Mouse (Mus musculus): Measurements from ENCODE around the gene Rsg1.

The Rsg1 gene

DNA sequence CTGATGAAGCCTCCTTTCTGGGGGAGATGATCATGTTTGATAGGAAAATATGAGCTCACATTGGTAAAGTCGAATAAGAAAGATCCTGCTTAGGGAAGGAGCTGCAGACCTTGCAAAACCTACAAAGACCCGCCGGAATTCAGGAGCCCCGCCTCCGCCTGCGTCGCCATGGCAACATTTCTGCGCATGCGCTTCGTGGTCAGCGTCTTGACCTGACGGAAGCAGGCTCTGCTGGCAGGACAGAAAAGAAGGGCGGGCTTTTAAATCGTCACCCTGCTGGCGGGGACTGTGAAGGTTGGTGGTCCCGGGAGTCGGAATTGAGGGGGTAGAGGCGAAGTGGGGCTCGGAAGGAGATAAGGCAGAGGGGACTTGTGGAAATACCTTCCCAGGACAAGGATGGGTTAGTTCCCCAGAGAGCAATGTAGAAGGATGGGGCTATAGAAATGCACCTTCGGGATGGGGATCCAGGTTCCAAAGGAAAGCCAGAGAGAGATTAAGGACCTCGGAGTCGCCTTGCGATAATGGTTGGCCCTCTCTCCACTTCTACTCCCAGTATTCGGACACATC lies at the start of gene Rsg1:
Gene Rsg1, plus strand, starts transcription at position 187 of the 567 bp plus-strand sequence.
- DNase-seq = peak; percentile 96

DNA sequence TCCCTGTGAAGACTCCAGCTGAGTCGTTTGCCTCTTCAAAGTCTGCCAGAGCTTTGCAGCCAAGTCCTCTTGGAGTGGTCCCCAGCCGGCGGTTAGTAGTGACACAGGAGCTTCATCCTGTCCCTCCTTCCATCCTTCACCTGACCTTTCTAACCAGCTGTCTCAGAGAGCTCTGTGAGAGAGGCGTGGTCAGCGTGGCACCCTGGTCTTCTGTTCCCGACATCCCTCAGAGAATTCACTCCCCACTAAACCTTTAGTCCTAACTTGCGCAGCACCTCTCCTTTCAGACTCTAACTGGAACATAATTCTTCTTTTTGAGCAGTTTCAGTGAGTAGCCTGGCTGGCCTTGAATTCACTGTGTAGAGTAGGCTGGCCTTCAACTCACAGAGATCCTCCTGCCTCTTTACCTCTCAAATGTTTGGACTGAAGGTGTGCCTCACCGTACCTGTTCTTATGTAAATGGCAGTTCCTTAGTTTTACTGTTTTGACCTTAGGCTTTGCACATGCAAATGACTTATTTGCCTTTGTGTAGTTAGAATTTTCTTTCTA lies 47.9 kb upstream of the Rsg1 start:
- no peak for DNase-seq

- no peak for DNase-seq
Measured at GRCm38 (mm10) chr4:141167156-141167555, 46.6 kb upstream of the Rsg1 start.

DNA sequence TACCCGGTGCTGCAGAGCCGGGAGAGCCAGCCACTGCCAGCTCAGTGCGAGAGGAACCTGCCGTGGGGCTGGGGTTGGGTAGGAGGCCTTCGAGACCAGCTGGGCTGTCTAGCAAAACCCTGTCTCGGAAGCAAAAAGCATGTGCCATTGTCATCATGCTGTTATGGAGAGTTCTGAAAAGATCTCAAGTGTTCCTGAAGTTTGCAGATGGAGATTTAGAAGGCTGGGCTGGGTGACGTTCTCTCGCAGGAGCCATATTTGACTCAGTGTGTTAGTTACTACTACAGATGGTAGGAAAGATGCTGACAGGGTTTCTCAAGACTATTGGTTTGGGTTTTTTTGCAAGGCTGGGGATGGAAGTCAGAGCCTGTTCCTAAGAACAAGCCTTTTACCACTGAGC lies 41.6 kb upstream of the Rsg1 start:
- DNase-seq = no peak

DNA sequence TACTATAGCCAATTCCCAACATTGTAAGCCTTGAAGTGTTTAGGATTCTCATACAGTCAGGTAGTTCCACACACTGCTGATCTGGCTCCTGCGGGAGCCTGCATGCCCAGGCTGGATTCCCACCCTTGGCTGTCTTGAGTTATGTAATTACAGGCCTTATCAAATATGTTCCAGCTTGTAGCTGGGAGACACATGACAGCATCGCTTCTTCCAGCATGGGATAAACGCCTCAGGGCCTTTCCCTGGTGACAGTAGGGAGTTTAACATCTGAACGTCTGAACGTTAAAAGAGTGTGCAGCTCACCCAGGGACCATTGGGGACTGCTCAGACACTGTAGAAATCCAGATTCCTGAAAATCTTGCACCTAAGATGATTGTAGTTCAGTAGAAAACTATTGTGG lies 38.0 kb upstream of the Rsg1 start:
- no peak for DNase-seq

GRCm38 (mm10) chr4:141176328-141176838 lies 37.4 kb upstream of the Rsg1 start:
- no peak for DNase-seq

DNA sequence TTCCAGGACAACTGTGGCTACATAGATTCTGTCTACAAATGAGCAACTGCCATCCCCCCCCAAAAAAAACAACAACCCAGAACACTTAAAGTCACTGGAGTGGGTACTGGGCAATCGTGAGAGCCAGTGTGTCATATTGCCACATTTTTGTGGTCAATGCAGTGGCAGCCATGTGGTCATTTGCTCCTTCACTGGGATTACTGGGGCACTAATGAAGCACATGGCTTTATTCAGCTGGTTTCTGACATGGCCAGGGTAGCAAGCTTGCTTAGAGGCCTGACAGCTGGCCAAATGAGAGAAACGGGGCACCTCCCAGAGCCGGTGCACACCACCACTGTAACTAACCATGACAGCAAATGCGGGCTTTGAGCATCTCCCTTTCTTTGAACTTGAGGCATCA lies 35.3 kb upstream of the Rsg1 start:
- DNase-seq = no peak

DNA sequence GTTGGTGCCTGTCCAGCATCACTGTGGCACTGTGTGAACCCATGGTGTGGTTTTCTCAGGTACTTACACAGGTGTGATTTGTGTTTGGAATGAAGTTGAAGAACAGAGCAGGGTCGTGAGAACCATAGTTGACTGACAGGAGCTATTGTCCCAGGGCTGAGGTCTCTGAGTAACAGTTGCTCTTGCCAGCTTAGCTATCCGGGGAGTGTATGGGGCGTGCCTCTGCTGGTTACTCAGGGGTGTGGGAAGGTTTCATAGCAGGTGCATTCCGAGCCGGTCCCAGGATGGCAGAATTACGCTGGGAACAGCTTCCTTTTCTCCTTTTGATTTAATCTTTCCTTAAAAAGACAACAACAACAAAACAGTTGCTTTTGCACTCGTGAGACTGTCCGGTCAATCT lies 32.9 kb upstream of the Rsg1 start:
- DNase-seq = no peak

DNA sequence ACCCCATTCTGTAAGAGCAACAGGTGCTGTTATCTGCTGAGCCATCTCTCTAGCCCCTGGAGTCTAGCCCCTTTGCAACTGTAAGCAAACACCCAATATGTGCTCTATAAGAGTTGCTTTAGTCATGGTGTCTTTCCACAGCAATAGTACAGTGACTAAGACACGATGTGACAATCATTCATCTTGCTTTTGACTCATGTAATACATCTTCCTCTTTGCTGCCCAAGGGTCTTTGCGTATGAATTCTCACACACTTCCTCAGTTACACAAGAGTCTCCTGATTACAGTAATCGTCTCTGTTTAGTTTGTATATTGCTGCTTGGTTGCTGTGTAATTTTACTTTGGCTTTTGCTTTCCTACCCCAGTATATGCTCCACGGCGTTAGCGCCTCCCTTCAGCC lies 31.8 kb upstream of the Rsg1 start:
- DNase-seq = no peak

- DNase-seq = no peak
Measured at GRCm38 (mm10) chr4:141183932-141184331, 29.8 kb upstream of the Rsg1 start.

GRCm38 (mm10) chr4:141184426-141184825 lies 29.3 kb upstream of the Rsg1 start:
- no peak for DNase-seq

DNA sequence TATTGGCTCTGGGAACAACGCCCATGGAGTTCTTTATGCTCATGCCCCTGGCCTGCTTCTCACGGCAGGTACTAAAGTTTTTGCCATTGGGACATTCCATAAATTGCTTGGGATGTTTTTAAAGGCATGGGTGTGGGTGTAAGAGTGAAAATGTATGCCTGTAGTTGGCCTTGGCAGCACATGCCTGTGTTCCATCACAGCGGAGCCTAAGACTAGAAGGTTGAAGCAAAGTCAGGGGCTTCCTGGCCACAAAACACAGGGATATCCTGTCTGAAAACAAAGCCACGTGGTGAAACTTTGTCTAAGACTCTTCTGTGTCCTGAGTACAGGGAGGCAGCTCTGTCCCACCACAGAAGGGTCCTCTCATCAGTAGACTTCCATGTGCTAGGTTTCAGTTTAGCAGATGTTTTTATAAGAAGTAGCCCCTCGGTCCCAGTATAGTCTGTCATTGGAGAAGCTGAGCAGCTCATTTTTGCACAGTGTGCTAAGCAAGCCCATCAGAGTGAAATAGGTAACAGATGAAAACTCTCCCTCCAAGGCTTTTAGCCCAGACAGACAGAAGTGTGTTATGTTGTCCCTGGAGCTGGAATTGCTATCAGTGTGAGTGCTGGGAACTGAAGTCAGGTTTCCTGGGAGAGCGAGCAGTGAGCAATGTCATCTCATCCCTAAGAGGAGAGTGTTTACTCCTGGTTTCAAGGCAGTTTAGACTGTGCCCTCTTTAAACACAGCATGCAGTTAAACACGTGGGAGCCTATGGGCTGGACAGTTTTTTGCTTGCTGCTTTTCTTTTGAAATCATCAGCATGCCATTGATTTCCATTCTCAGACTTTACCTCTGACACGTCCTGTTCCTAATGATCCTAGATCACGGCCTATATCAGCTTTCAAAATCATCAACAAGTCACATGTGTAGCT lies 26.6 kb upstream of the Rsg1 start:
- peak; percentile 22 for DNase-seq

- no peak for DNase-seq
Measured at GRCm38 (mm10) chr4:141191294-141191693, 22.5 kb upstream of the Rsg1 start.

- no peak for DNase-seq
Measured at GRCm38 (mm10) chr4:141194553-141194952, 19.2 kb upstream of the Rsg1 start.

- DNase-seq = no peak
Measured at GRCm38 (mm10) chr4:141196981-141197685, 16.6 kb upstream of the Rsg1 start.

GRCm38 (mm10) chr4:141197686-141198035 lies 16.1 kb upstream of the Rsg1 start:
- no peak for DNase-seq

DNA sequence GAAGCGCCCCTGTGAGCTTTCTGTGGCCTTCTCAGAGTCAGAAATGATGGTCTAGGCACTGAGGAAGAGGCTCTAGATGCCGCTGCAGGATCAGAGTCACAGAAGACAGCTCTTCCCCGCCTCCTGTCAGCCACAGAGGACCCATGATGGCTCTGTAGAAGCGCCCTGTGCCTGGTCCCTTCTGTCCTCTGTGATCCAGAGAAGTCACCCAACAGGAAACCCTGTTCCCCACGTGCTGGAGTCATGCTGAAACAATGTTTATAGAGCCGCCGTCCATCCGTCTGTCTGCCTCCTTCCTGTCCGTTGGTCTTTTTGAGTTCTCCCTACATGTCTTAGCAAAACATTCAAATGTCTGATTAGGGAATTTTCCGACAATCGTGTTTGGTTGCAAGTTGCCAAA lies 12.8 kb upstream of the Rsg1 start:
- DNase-seq = peak; percentile 43

DNA sequence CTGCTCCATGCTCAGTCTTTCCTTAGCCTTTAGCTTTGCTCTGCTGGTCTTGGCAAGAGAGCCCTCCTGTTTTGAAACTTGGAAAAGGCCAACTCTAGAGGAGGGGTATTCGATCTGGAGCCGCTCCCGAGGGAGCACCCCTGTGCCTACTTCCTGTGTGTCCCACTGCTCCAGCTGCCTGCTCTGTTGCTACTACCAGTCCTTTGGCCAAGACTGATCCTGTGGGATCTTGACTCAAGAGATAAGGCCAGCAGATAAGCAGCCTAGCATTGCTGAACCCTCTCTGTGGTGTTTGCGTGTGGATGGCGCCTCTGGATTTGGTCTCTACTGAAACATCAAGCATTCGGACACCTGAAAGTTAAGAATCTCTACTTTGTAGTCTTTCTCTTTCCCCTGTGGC lies 11.6 kb upstream of the Rsg1 start:
- DNase-seq = no peak

GRCm38 (mm10) chr4:141204580-141205061 lies 9.1 kb upstream of the Rsg1 start:
- peak; percentile 23 for DNase-seq

DNA sequence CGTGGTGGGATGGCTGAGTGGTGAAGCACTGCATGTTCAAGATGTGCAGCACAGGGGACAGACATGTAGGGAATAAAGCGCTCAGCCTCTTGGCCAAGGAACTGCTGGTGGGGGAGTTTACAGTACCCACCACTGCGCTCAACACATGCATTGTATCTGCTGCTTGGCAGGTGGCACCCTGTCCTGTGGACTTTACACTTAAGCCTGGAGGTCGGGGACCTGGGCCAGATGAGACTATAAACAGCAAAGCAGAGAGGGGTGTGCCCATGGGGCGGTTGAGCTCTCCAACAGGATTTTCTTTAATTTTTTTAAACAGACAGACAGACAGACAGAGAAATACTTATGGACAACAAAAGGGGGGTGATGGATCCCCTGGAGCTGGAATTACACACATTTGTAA lies 6.7 kb upstream of the Rsg1 start:
- DNase-seq = no peak

- DNase-seq = no peak
Measured at GRCm38 (mm10) chr4:141210524-141211219, 3.1 kb upstream of the Rsg1 start.

DNA sequence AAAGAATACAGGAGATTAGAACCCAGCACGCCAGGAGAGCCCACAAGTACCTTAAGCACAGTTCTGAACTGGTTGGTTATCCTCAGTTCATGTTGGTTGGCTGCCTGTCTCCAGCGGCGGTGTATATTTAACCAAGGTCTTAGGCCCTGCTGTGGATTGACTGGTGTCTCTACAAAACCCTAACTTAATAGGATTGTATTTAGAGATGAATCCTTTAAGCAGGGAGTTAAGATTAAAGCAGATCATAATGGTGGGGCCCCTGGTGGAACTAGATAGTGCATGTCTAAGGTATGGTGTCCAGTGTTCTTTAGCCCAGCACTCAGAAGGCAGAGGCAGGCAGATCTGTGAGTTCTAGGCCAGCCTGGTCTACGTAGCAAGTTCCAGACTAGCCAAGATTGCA lies 2.1 kb upstream of the Rsg1 start:
- DNase-seq = no peak

DNA sequence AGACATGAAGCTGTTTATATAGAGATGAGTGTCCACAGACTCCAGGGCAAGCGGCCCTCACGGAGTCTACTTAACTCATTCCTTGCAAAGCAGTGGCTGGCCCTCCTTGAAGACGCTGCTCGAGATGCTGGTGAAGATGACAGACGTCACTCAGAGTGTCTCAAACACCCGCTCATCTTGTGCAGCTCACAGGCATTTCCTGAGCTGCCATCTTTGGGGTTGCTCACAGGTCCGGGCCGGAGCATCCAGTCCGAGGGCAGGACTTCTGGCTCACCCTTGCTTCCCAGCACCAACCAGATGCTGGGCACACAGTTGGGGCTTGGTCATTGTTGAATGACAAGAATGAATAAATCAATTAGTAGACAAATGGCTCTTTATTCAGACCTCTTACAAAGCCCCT lies 864 bp upstream of the Rsg1 start:
- no peak for DNase-seq

All from kidney, postnatal 14 days (tissue).